Mouse (Mus musculus) MEL (cell line): ENCODE results near the gene Myt1l.

ENCODE experiments used
- E2F4 ChIP-seq: IDR thresholded peaks from 2 replicates; pipeline ENCODE4 v1.6.1; 2011; ENCODE audit warnings: low read depth, low read length, improper control_type of control experiment, borderline replicate concordance
- MAFK ChIP-seq: IDR thresholded peaks from 2 replicates; pipeline ENCODE4 v1.6.1; 2011; ENCODE audit warnings: low read depth, mild to moderate bottlenecking, low read length, improper control_type of control experiment, borderline replicate concordance

DNA sequence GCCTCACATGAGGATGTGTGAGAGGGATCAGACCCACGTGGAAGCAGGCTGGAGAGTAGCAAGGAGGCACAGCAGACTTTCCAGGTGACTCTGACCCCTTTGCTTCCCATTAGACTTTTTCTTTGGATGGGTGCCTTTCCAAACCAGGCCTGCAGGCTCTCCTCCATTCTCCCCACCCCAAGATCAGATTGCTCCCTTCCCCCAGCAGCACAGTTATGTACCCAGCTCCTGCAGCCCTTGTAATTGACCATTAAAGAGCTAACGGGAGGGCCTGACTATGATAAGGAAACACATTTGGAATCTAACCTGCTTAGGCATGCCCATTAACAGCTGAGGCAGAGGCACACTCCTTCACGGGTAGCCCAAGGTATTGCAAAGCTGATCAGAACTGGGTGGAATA is 17.9 kb downstream of the Myt1l start:
- TF ChIP-seq E2F4 (no peak), MAFK (no peak)
